Mouse (Mus musculus): Measurements from ENCODE around the gene Slit1. TPM values are rescaled to one million over a fixed set of nuclear protein-coding genes. Genes with fewer than 3 reads are reported as not detected.

Slit1 gene
- polyA plus RNA-seq, 1 experiment from 2014 or later: 1.00 TPM

DNA sequence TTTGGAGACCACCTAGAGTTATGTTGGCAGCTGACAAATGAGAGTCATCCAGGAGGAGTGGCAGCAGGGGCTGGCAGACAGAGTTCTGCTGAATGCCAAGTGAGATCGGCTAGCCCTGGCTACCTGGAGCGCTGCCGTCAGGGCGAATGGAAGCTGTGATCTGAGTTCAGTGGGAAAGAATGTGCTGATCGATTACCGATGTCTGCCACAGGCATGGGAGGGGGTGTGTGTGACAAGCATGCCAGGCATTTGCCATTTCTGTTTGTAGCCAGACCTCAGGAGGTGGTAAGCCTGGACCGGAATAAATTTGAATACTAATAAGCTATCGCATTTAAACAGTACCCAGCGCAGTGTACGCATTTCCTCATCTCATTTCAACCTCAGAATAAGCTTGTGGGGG lies 91.5 kb downstream of the Slit1 start:
- no peaks in the 10 kb centered on the region for H3K4me1 ChIP-seq (ENCODE audit: control insufficient read depth, insufficient read depth, low read length)
- no peaks in the 10 kb centered on the region for H3K9me3 ChIP-seq (ENCODE audit: control insufficient read depth, low read depth, low read length)
- no peak overlapping the region for H3K27ac ChIP-seq (ENCODE audit: low read length)
- H3K27me3 ChIP-seq (ENCODE audit: control insufficient read depth, insufficient read depth, low read length): 0 out of 2 replicates have a peak, but pooled peaks cover 3% of the 10 kb centered on the region
- WGBS: 53% methylated on average over 10 of the region's 10 CpGs
- no peak overlapping the region for H3K9ac ChIP-seq (replicated peaks; ENCODE audit: low read depth, low read length)
- H3K4me2 ChIP-seq (replicated peaks; ENCODE audit: low read depth, low read length): no peak overlapping the region
- H3K36me3 ChIP-seq (ENCODE audit: control insufficient read depth, insufficient read depth, low read length): no peaks in the 10 kb centered on the region
- no peak for ATAC-seq (ENCODE audit: insufficient number of reproducible peaks, insufficient read depth, low FRiP score, low read depth)
- H3K4me3 ChIP-seq (ENCODE audit: low read depth, low read length): no peak overlapping the region

DNA sequence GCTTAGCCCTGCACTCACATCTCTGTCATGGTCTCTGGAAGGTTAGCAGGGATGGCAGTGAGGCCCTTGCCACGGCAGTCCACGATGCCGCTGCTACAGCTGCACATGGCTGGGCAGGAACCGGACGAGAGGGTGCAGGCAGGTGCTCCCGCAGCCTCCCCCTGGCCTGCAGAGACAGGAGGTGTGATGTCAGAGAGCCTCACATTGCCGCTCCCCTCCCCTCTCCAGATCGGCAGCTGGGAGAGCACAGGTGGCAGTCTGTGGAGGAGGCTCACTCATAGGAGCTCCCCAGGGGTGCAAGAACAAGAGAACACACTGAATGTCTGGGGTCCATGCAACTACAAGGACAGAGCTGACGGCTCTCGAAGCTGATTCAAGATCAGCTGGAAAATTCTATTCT lies 94.1 kb downstream of the Slit1 start:
- no peaks in the 10 kb centered on the region for H3K9me3 ChIP-seq (ENCODE audit: control insufficient read depth, low read depth, low read length)
- H3K36me3 ChIP-seq (ENCODE audit: control insufficient read depth, insufficient read depth, low read length): no peaks in the 10 kb centered on the region
- H3K27me3 ChIP-seq (ENCODE audit: control insufficient read depth, insufficient read depth, low read length): no peaks in the 10 kb centered on the region
- H3K4me2 ChIP-seq (replicated peaks; ENCODE audit: low read depth, low read length): no peak overlapping the region
- no peak for ATAC-seq (ENCODE audit: insufficient number of reproducible peaks, insufficient read depth, low FRiP score, low read depth)
- 38% methylated on average over 10 of the region's 10 CpGs for WGBS
- no peak overlapping the region for H3K9ac ChIP-seq (replicated peaks; ENCODE audit: low read depth, low read length)
- no peak overlapping the region for H3K4me3 ChIP-seq (ENCODE audit: low read depth, low read length)
- no peak overlapping the region for H3K27ac ChIP-seq (ENCODE audit: low read length)
- no peaks in the 10 kb centered on the region for H3K4me1 ChIP-seq (ENCODE audit: control insufficient read depth, insufficient read depth, low read length)

- H3K9me3 ChIP-seq (ENCODE audit: control insufficient read depth, low read depth, low read length): no peaks in the 10 kb centered on the region
- no peaks in the 10 kb centered on the region for H3K4me1 ChIP-seq (ENCODE audit: control insufficient read depth, insufficient read depth, low read length)
- H3K36me3 ChIP-seq (ENCODE audit: control insufficient read depth, insufficient read depth, low read length): no peaks in the 10 kb centered on the region
- H3K4me2 ChIP-seq (replicated peaks; ENCODE audit: low read depth, low read length): no peak overlapping the region
- ATAC-seq (ENCODE audit: insufficient number of reproducible peaks, insufficient read depth, low FRiP score, low read depth): no peak
- 42% methylated on average over 16 of the region's 16 CpGs for WGBS
- H3K27me3 ChIP-seq (ENCODE audit: control insufficient read depth, insufficient read depth, low read length): no peaks in the 10 kb centered on the region
- no peak overlapping the region for H3K27ac ChIP-seq (ENCODE audit: low read length)
- no peak overlapping the region for H3K4me3 ChIP-seq (ENCODE audit: low read depth, low read length)
- H3K9ac ChIP-seq (replicated peaks; ENCODE audit: low read depth, low read length): no peak overlapping the region
Observed at GRCm38 (mm10) chr19:41646947-41647631, 96.4 kb downstream of the Slit1 start.

GRCm38 (mm10) chr19:41643010-41643409 lies 100.5 kb downstream of the Slit1 start:
- no peaks in the 10 kb centered on the region for H3K27me3 ChIP-seq (ENCODE audit: control insufficient read depth, insufficient read depth, low read length)
- 56% methylated on average over 11 of the region's 11 CpGs for WGBS

GRCm38 (mm10) chr19:41634999-41635398 lies 108.5 kb downstream of the Slit1 start:
- WGBS: 75% methylated on average over 6 of the region's 6 CpGs
- no peaks in the 10 kb centered on the region for H3K9me3 ChIP-seq (ENCODE audit: control insufficient read depth, low read depth, low read length)

More at GRCm38 (mm10) chr19:41643010-41643409, 100.5 kb downstream of the Slit1 start:
- no peak overlapping the region for H3K27ac ChIP-seq (ENCODE audit: low read length)
- no peaks in the 10 kb centered on the region for H3K9me3 ChIP-seq (ENCODE audit: control insufficient read depth, low read depth, low read length)
- H3K9ac ChIP-seq (replicated peaks; ENCODE audit: low read depth, low read length): no peak overlapping the region
- H3K36me3 ChIP-seq (ENCODE audit: control insufficient read depth, insufficient read depth, low read length): no peaks in the 10 kb centered on the region
- ATAC-seq (ENCODE audit: insufficient number of reproducible peaks, insufficient read depth, low FRiP score, low read depth): no peak
- H3K4me2 ChIP-seq (replicated peaks; ENCODE audit: low read depth, low read length): no peak overlapping the region
- H3K4me1 ChIP-seq (ENCODE audit: control insufficient read depth, insufficient read depth, low read length): no peaks in the 10 kb centered on the region
- H3K4me3 ChIP-seq (ENCODE audit: low read depth, low read length): no peak overlapping the region

DNA sequence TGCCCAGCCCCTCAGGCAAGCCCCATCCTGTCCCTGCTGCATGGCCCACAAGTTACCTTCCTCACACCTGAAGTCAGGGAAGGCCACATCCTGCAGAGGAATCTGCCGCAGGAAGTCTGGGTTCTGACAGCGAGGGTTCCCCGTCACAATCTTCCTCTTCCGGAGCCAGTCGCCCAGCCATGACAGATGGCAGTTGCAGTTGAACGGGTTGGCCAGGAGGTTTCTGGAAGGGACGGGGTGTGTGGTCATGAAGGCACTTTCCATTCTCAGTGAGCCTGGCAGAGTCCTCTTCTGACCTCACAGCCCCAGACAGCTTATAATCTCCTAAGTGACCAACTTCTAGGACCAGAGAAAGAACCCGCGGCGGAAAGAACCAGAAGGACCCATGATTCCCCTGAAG lies 109.4 kb downstream of the Slit1 start:
- Histone ChIP-seq H3K9me3 (ENCODE audit: control insufficient read depth, low read depth, low read length) (no peaks in the 10 kb centered on the region), H3K27me3 (ENCODE audit: control insufficient read depth, insufficient read depth, low read length) (no peaks in the 10 kb centered on the region), H3K4me2 (replicated peaks; ENCODE audit: low read depth, low read length) (no peak overlapping the region), H3K4me3 (ENCODE audit: low read depth, low read length) (no peak overlapping the region), H3K27ac (ENCODE audit: low read length) (no peak overlapping the region), H3K9ac (replicated peaks; ENCODE audit: low read depth, low read length) (no peak overlapping the region), H3K4me1 (ENCODE audit: control insufficient read depth, insufficient read depth, low read length) (no peaks in the 10 kb centered on the region), H3K36me3 (ENCODE audit: control insufficient read depth, insufficient read depth, low read length) (no peaks in the 10 kb centered on the region)
- WGBS: 86% methylated on average over 10 of the region's 10 CpGs
- ATAC-seq (ENCODE audit: insufficient number of reproducible peaks, insufficient read depth, low FRiP score, low read depth): no peak

More at GRCm38 (mm10) chr19:41634999-41635398, 108.5 kb downstream of the Slit1 start:
- Histone ChIP-seq H3K36me3 (ENCODE audit: control insufficient read depth, insufficient read depth, low read length) (no peaks in the 10 kb centered on the region), H3K9ac (replicated peaks; ENCODE audit: low read depth, low read length) (no peak overlapping the region), H3K27me3 (ENCODE audit: control insufficient read depth, insufficient read depth, low read length) (no peaks in the 10 kb centered on the region), H3K4me1 (ENCODE audit: control insufficient read depth, insufficient read depth, low read length) (no peaks in the 10 kb centered on the region), H3K27ac (ENCODE audit: low read length) (no peak overlapping the region), H3K4me2 (replicated peaks; ENCODE audit: low read depth, low read length) (no peak overlapping the region), H3K4me3 (ENCODE audit: low read depth, low read length) (no peak overlapping the region)
- ATAC-seq (ENCODE audit: insufficient number of reproducible peaks, insufficient read depth, low FRiP score, low read depth): no peak

DNA sequence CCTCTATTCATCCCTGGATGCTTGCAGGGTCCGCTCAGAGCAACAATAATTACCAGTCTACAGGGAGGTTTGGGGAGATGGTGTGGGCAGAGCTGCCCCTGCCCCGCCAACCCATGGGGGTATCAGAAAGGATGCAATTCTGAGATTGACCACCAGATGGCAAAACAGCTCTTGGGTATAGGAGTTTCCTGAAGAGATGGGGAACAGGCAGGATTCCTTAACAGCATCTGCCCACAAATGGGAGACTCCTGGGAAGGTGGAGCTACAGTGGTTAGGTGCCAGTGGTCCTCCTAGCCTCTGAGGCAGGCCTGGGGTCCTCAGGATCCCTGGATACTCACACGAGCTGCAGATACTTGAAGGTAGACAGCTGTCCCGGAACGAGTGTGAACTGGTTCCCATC lies 113.9 kb downstream of the Slit1 start:
- Histone ChIP-seq H3K4me3 (ENCODE audit: low read depth, low read length) (no peak overlapping the region), H3K27me3 (ENCODE audit: control insufficient read depth, insufficient read depth, low read length) (no peaks in the 10 kb centered on the region), H3K4me1 (ENCODE audit: control insufficient read depth, insufficient read depth, low read length) (no peaks in the 10 kb centered on the region), H3K9me3 (ENCODE audit: control insufficient read depth, low read depth, low read length) (no peaks in the 10 kb centered on the region), H3K9ac (replicated peaks; ENCODE audit: low read depth, low read length) (no peak overlapping the region), H3K27ac (ENCODE audit: low read length) (no peak overlapping the region), H3K4me2 (replicated peaks; ENCODE audit: low read depth, low read length) (no peak overlapping the region), H3K36me3 (ENCODE audit: control insufficient read depth, insufficient read depth, low read length) (no peaks in the 10 kb centered on the region)
- ATAC-seq (ENCODE audit: insufficient number of reproducible peaks, insufficient read depth, low FRiP score, low read depth): no peak
- 40% methylated on average over 5 of the region's 5 CpGs for WGBS

- Histone ChIP-seq H3K4me3 (ENCODE audit: low read depth, low read length) (no peak overlapping the region), H3K27ac (ENCODE audit: low read length) (no peak overlapping the region), H3K36me3 (ENCODE audit: control insufficient read depth, insufficient read depth, low read length) (no peaks in the 10 kb centered on the region), H3K9me3 (ENCODE audit: control insufficient read depth, low read depth, low read length) (no peaks in the 10 kb centered on the region), H3K4me2 (replicated peaks; ENCODE audit: low read depth, low read length) (no peak overlapping the region), H3K4me1 (ENCODE audit: control insufficient read depth, insufficient read depth, low read length) (no peaks in the 10 kb centered on the region), H3K27me3 (ENCODE audit: control insufficient read depth, insufficient read depth, low read length) (no peaks in the 10 kb centered on the region), H3K9ac (replicated peaks; ENCODE audit: low read depth, low read length) (no peak overlapping the region)
- 83% methylated on average over 11 of the region's 11 CpGs for WGBS
- no peak for ATAC-seq (ENCODE audit: insufficient number of reproducible peaks, insufficient read depth, low FRiP score, low read depth)
Observed at GRCm38 (mm10) chr19:41628970-41629369, 114.5 kb downstream of the Slit1 start.
